Mouse (Mus musculus): ENCODE results near the gene Itprip. TPM values are rescaled to one million over a fixed set of nuclear protein-coding genes. Genes with fewer than 3 reads are reported as not detected.

Itprip gene
- polyA plus RNA-seq, 1 experiment from 2014 or later: 3.8 TPM

DNA sequence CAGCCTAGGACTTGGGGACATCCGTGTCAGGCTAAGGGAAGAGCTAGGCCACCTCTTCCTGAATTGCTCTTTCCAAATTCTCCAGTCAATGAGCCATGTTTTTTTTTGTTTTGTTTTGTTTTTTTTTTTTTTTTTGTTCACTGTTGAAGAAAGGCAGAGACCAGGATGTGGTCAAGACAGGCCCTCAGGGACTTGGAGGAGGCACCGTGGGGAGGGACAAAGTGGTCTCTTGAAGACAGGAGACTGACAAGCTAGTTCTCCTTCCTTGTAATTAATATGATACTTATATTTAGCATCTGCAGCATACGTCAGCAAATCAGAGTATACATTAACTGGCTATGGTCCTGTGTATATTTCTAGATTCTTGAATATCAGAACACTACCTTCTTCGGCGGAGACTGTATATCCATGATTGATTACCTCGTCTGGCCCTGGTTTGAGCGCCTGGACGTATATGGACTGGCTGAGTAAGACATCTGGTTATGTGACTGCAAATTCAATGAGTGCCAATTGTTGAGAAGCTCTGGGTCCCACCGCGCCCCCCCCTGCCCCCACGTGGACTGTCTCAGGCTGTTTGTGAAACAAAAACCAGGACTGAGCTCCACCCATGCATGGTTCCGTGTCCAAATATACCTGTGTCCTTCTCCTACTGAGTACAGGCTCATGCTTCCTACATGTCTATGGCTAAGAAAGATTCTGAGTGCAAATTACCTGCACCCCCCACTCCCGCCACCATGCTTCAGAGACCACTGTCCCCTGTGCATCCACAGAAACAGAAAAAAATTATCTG is 34.6 kb downstream of the Itprip start:
- Histone ChIP-seq H3K9ac (replicated peaks; ENCODE audit: low read depth, low read length) (no peak overlapping the region), H3K9me3 (ENCODE audit: control insufficient read depth, low read length) (no peaks in the 10 kb centered on the region), H3K4me1 (ENCODE audit: control insufficient read depth, insufficient read depth, low read length) (no peaks in the 10 kb centered on the region), H3K27ac (ENCODE audit: low read depth, low read length) (no peak overlapping the region), H3K27me3 (ENCODE audit: control insufficient read depth, insufficient read depth, low read length) (no peaks in the 10 kb centered on the region), H3K4me3 (ENCODE audit: low read depth, low read length) (no peak overlapping the region), H3K4me2 (ENCODE audit: low read depth, low read length) (no peak overlapping the region), H3K36me3 (ENCODE audit: control insufficient read depth, insufficient read depth, low read length) (no peaks in the 10 kb centered on the region)
- WGBS: 76% methylated on average over 13 of the region's 13 CpGs
- no peak for ATAC-seq (ENCODE audit: low read depth)

DNA sequence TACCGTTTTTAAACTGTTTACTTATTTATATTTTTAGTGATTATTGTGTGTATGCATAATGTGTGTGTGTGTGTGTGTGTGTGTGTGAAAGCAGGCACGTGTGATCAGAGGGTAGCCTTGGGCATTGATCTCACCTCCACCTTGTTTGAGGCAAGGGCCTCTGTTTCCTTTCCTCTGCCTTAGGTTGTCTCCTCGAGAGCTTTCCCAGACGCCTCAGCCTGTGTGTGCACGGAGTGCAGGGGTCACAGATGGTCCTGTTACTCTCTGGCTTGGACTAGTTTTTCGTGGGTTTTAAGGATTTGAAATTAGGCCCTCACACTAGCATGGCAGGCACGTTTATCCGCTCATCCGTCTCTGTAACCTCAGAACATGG is 36.2 kb downstream of the Itprip start:
- H3K27ac ChIP-seq (ENCODE audit: low read depth, low read length): no peak overlapping the region
- H3K9me3 ChIP-seq (ENCODE audit: control insufficient read depth, low read length): no peaks in the 10 kb centered on the region
- no peaks in the 10 kb centered on the region for H3K4me1 ChIP-seq (ENCODE audit: control insufficient read depth, insufficient read depth, low read length)
- 65% methylated on average over 9 of the region's 9 CpGs for WGBS
- no peaks in the 10 kb centered on the region for H3K27me3 ChIP-seq (ENCODE audit: control insufficient read depth, insufficient read depth, low read length)
- peak; percentile 21; the same call in 1 of the 2 replicates for ATAC-seq (ENCODE audit: low read depth)
- H3K4me2 ChIP-seq (ENCODE audit: low read depth, low read length): no peak overlapping the region
- no peaks in the 10 kb centered on the region for H3K36me3 ChIP-seq (ENCODE audit: control insufficient read depth, insufficient read depth, low read length)
- H3K4me3 ChIP-seq (ENCODE audit: low read depth, low read length): no peak overlapping the region
- no peak overlapping the region for H3K9ac ChIP-seq (replicated peaks; ENCODE audit: low read depth, low read length)

DNA sequence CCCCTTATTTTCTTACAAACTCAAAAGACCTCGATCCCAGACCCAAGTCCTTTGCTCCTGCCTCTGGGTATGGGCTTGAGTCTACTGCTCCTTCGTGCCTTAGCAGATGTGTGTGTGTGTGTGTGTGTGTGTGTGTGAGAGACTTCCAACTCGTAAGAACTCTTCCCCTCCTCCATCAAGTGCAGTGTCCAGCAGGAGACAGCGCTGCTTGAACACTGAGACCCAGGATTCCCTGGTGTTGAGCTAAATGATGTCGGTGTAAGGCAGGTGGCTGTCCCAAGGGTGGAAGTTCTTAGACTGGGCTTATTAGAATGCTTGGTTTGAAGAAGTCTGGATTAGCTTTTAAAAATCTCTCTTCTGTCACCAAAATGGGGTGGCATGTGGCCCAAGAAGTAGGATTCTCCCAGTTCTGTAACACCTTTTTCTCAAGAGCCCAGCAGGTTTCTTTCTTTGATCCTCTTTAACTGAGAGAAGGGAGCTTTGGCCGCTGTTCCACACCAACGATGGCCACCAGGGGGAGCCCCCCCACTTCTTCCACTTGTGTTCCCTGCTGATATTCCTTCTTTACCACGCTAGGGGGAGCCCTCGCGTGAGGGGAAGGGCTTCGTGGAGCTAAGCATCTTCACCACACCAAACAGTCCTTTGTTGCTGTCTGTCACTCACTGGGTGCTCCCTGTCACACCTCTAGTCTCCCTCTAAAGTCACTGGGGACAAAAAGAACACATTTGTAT is 36.8 kb downstream of the Itprip start:
- Histone ChIP-seq H3K4me1 (ENCODE audit: control insufficient read depth, insufficient read depth, low read length) (no peaks in the 10 kb centered on the region), H3K4me3 (ENCODE audit: low read depth, low read length) (no peak overlapping the region), H3K27ac (ENCODE audit: low read depth, low read length) (no peak overlapping the region), H3K27me3 (ENCODE audit: control insufficient read depth, insufficient read depth, low read length) (no peaks in the 10 kb centered on the region), H3K36me3 (ENCODE audit: control insufficient read depth, insufficient read depth, low read length) (no peaks in the 10 kb centered on the region), H3K9me3 (ENCODE audit: control insufficient read depth, low read length) (no peaks in the 10 kb centered on the region), H3K9ac (replicated peaks; ENCODE audit: low read depth, low read length) (no peak overlapping the region), H3K4me2 (ENCODE audit: low read depth, low read length) (no peak overlapping the region)
- peak; percentile 81; the same call in 1 of the 2 replicates for ATAC-seq (ENCODE audit: low read depth)
- WGBS: 29% methylated on average over 11 of the region's 11 CpGs

GRCm38 (mm10) chr19:47881538-47881937 is 37.6 kb downstream of the Itprip start:
- H3K9me3 ChIP-seq (ENCODE audit: control insufficient read depth, low read length): no peaks in the 10 kb centered on the region
- ATAC-seq (ENCODE audit: low read depth): no peak
- H3K4me2 ChIP-seq (ENCODE audit: low read depth, low read length): no peak overlapping the region
- H3K27me3 ChIP-seq (ENCODE audit: control insufficient read depth, insufficient read depth, low read length): no peaks in the 10 kb centered on the region
- no peak overlapping the region for H3K4me3 ChIP-seq (ENCODE audit: low read depth, low read length)
- H3K4me1 ChIP-seq (ENCODE audit: control insufficient read depth, insufficient read depth, low read length): no peaks in the 10 kb centered on the region
- H3K9ac ChIP-seq (replicated peaks; ENCODE audit: low read depth, low read length): no peak overlapping the region
- WGBS: 86% methylated on average over 7 of the region's 7 CpGs
- no peaks in the 10 kb centered on the region for H3K36me3 ChIP-seq (ENCODE audit: control insufficient read depth, insufficient read depth, low read length)
- no peak overlapping the region for H3K27ac ChIP-seq (ENCODE audit: low read depth, low read length)

- Histone ChIP-seq H3K4me3 (ENCODE audit: low read depth, low read length) (no peak overlapping the region), H3K27me3 (ENCODE audit: control insufficient read depth, insufficient read depth, low read length) (no peaks in the 10 kb centered on the region), H3K4me1 (ENCODE audit: control insufficient read depth, insufficient read depth, low read length) (no peaks in the 10 kb centered on the region), H3K9ac (replicated peaks; ENCODE audit: low read depth, low read length) (no peak overlapping the region), H3K4me2 (ENCODE audit: low read depth, low read length) (no peak overlapping the region), H3K9me3 (ENCODE audit: control insufficient read depth, low read length) (no peaks in the 10 kb centered on the region), H3K36me3 (ENCODE audit: control insufficient read depth, insufficient read depth, low read length) (no peaks in the 10 kb centered on the region), H3K27ac (ENCODE audit: low read depth, low read length) (no peak overlapping the region)
- ATAC-seq (ENCODE audit: low read depth): no peak
- WGBS: 84% methylated on average over 15 of the region's 15 CpGs
Observed at GRCm38 (mm10) chr19:47876252-47876651, 42.8 kb downstream of the Itprip start.

DNA sequence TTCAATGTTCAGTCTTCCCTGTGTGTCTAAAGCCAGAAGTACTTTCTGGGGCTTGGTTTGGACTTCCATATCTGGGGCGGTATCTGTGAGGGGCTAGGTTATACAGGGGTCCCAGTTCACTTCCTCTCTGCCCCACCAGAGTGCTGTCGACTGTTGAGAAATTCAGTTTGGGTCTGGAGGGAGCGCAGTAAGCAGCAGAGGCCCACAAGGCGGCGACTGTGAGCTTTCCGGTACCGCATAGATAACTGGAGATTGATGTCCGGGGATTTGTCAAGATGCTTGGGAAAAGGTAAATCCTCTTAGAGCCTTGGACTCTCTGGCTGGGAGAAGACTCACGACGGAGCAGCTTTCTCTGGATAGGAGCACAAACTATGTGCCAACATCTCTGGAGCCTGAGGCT is 47.6 kb downstream of the Itprip start:
- Histone ChIP-seq H3K27me3 (ENCODE audit: control insufficient read depth, insufficient read depth, low read length) (no peaks in the 10 kb centered on the region), H3K9me3 (ENCODE audit: control insufficient read depth, low read length) (no peaks in the 10 kb centered on the region), H3K36me3 (ENCODE audit: control insufficient read depth, insufficient read depth, low read length) (no peaks in the 10 kb centered on the region), H3K4me2 (ENCODE audit: low read depth, low read length) (no peak overlapping the region), H3K4me3 (ENCODE audit: low read depth, low read length) (no peak overlapping the region), H3K27ac (ENCODE audit: low read depth, low read length) (no peak overlapping the region), H3K9ac (replicated peaks; ENCODE audit: low read depth, low read length) (no peak overlapping the region), H3K4me1 (ENCODE audit: control insufficient read depth, insufficient read depth, low read length) (no peaks in the 10 kb centered on the region)
- WGBS: 31% methylated on average over 10 of the region's 10 CpGs
- no peak for ATAC-seq (ENCODE audit: low read depth)

DNA sequence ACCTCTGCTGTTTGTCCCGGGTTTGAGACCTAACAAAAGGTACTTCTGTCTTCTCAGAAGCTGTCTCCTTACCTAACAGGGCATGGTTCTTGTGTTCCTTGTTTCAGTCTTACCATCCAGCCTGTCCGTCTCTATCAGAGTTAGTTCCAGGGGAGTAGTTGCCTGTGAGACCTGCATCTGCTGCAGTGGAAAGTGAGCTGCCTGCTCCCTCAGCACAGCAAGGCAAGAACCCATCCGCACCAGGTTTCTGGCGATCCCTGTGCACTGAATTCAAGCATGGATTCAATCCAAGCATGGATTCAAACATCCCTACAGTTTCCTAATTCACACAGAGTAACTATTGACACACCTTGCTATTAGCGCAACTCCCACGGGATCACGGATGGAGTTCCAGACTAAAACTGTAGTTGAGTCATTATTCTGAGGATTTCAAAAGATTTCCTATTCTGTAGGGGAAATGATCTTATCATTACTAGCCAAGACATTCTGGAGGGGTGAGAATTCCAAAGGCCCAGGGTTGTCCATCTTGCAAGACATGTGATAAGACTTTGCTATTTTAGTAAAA is 48.9 kb downstream of the Itprip start:
- ATAC-seq (ENCODE audit: low read depth): no peak
- H3K9ac ChIP-seq (replicated peaks; ENCODE audit: low read depth, low read length): no peak overlapping the region
- no peaks in the 10 kb centered on the region for H3K27me3 ChIP-seq (ENCODE audit: control insufficient read depth, insufficient read depth, low read length)
- WGBS: 79% methylated on average over 7 of the region's 7 CpGs
- H3K9me3 ChIP-seq (ENCODE audit: control insufficient read depth, low read length): no peaks in the 10 kb centered on the region
- H3K4me3 ChIP-seq (ENCODE audit: low read depth, low read length): no peak overlapping the region
- H3K27ac ChIP-seq (ENCODE audit: low read depth, low read length): no peak overlapping the region
- H3K4me1 ChIP-seq (ENCODE audit: control insufficient read depth, insufficient read depth, low read length): no peaks in the 10 kb centered on the region
- H3K36me3 ChIP-seq (ENCODE audit: control insufficient read depth, insufficient read depth, low read length): no peaks in the 10 kb centered on the region
- H3K4me2 ChIP-seq (ENCODE audit: low read depth, low read length): no peak overlapping the region

DNA sequence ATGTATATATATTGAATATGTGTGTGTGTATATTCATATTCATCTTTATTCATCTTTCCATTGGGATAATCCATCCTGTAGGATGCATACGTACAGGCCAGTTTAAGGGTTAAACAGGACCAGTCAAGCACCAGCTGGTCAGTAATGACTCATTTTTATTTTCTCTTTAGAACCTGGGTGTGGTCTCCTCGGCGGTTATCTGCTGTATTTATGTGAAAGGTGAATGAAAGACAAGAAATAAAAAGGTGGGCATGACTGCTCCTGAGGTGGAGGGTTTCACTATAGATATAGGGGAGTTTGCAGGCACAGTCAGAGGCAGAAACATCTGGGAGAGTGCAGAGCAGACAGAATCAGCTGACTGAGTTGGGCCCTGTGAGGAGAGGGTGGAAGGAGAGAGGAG is 49.6 kb downstream of the Itprip start:
- H3K27ac ChIP-seq (ENCODE audit: low read depth, low read length): no peak overlapping the region
- no peaks in the 10 kb centered on the region for H3K9me3 ChIP-seq (ENCODE audit: control insufficient read depth, low read length)
- 61% methylated on average over 3 of the region's 3 CpGs for WGBS
- H3K4me1 ChIP-seq (ENCODE audit: control insufficient read depth, insufficient read depth, low read length): 0 out of 2 replicates have a peak, but pooled peaks cover 3% of the 10 kb centered on the region
- no peak overlapping the region for H3K4me2 ChIP-seq (ENCODE audit: low read depth, low read length)
- ATAC-seq (ENCODE audit: low read depth): no peak
- H3K27me3 ChIP-seq (ENCODE audit: control insufficient read depth, insufficient read depth, low read length): no peaks in the 10 kb centered on the region
- H3K4me3 ChIP-seq (ENCODE audit: low read depth, low read length): no peak overlapping the region
- no peaks in the 10 kb centered on the region for H3K36me3 ChIP-seq (ENCODE audit: control insufficient read depth, insufficient read depth, low read length)
- H3K9ac ChIP-seq (replicated peaks; ENCODE audit: low read depth, low read length): no peak overlapping the region

DNA sequence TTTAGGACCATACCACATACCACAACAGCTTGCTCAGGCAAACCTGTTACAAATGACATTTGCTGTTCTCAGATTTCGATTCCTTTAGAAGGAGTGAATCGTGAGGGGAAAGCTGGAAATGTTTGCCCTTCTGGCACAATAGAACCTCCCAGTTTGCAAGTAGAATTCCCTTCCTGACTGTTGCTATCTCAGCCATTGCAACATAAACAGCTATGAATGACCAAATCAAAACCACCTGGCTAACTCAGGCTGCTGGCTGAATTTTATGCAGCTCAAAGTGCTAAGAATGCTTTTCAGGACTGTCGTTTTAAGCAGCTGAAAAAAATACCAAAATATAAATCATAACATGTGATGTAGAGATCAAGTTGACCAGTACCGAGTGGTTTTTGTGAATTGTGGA is 50.1 kb downstream of the Itprip start:
- Histone ChIP-seq H3K4me1 (ENCODE audit: control insufficient read depth, insufficient read depth, low read length) (0 out of 2 replicates have a peak, but pooled peaks cover 3% of the 10 kb centered on the region), H3K9me3 (ENCODE audit: control insufficient read depth, low read length) (no peaks in the 10 kb centered on the region), H3K4me2 (ENCODE audit: low read depth, low read length) (no peak overlapping the region), H3K36me3 (ENCODE audit: control insufficient read depth, insufficient read depth, low read length) (no peaks in the 10 kb centered on the region), H3K27ac (ENCODE audit: low read depth, low read length) (no peak overlapping the region), H3K4me3 (ENCODE audit: low read depth, low read length) (no peak overlapping the region), H3K27me3 (ENCODE audit: control insufficient read depth, insufficient read depth, low read length) (no peaks in the 10 kb centered on the region), H3K9ac (replicated peaks; ENCODE audit: low read depth, low read length) (no peak overlapping the region)
- WGBS: 75% methylated on average over 4 of the region's 4 CpGs
- no peak for ATAC-seq (ENCODE audit: low read depth)
